Mouse (Mus musculus) layer of hippocampus, adult 9-11 months (tissue): Measurements from ENCODE around the gene Magi2.

Experiments used
- DNase-seq: peaks from one replicate; pipeline ENCODE4 v3.0.0; 2022

The Magi2 gene

GRCm38 (mm10) chr5:19973852-19974251 lies 747.0 kb downstream of the Magi2 start:
- no peak for DNase-seq

- no peak for DNase-seq
Observed at GRCm38 (mm10) chr5:19981518-19981917, 754.7 kb downstream of the Magi2 start.

GRCm38 (mm10) chr5:19982031-19982430 lies 755.2 kb downstream of the Magi2 start:
- DNase-seq = peak; percentile 25

GRCm38 (mm10) chr5:19999486-19999885 lies 772.6 kb downstream of the Magi2 start:
- DNase-seq = no peak

- no peak for DNase-seq
Observed at GRCm38 (mm10) chr5:19999912-20000311, 773.1 kb downstream of the Magi2 start.

GRCm38 (mm10) chr5:20006616-20007015 lies 779.8 kb downstream of the Magi2 start:
- peak; percentile 51 for DNase-seq

GRCm38 (mm10) chr5:20007246-20007645 lies 780.4 kb downstream of the Magi2 start:
- DNase-seq = no peak

- no peak for DNase-seq
Observed at GRCm38 (mm10) chr5:20010210-20010609, 783.4 kb downstream of the Magi2 start.

GRCm38 (mm10) chr5:20018063-20018462 lies 791.2 kb downstream of the Magi2 start:
- DNase-seq = no peak

- no peak for DNase-seq
Observed at GRCm38 (mm10) chr5:20046649-20047048, 819.8 kb downstream of the Magi2 start.

GRCm38 (mm10) chr5:20048386-20048785 lies 821.5 kb downstream of the Magi2 start:
- DNase-seq = no peak

GRCm38 (mm10) chr5:20050284-20050683 lies 823.4 kb downstream of the Magi2 start:
- no peak for DNase-seq

- no peak for DNase-seq
Observed at GRCm38 (mm10) chr5:20055000-20055399, 828.2 kb downstream of the Magi2 start.

- DNase-seq = peak; percentile 54
Observed at GRCm38 (mm10) chr5:20056074-20056842, 829.4 kb downstream of the Magi2 start.

- DNase-seq = no peak
Observed at GRCm38 (mm10) chr5:20056856-20057255, 830.0 kb downstream of the Magi2 start.

GRCm38 (mm10) chr5:20062011-20062410 lies 835.2 kb downstream of the Magi2 start:
- no peak for DNase-seq

GRCm38 (mm10) chr5:20065081-20065480 lies 838.2 kb downstream of the Magi2 start:
- DNase-seq = no peak

GRCm38 (mm10) chr5:20068496-20068895 lies 841.7 kb downstream of the Magi2 start:
- DNase-seq = no peak

GRCm38 (mm10) chr5:20068921-20069486 lies 842.2 kb downstream of the Magi2 start:
- no peak for DNase-seq

- DNase-seq = no peak
Observed at GRCm38 (mm10) chr5:20074101-20074500, 847.3 kb downstream of the Magi2 start.

- no peak for DNase-seq
Observed at GRCm38 (mm10) chr5:20074867-20075266, 848.0 kb downstream of the Magi2 start.

- DNase-seq = peak; percentile 66
Observed at GRCm38 (mm10) chr5:20078931-20079330, 852.1 kb downstream of the Magi2 start.

- DNase-seq = no peak
Observed at GRCm38 (mm10) chr5:20080605-20081309, 853.9 kb downstream of the Magi2 start.

GRCm38 (mm10) chr5:20082368-20082767 lies 855.5 kb downstream of the Magi2 start:
- DNase-seq = no peak
